Mouse (Mus musculus) myocyte (in vitro differentiated cells): Measurements from ENCODE around the gene Mapkapk2.

Experiments used
- E2F4 ChIP-seq: IDR thresholded peaks from one replicate; pipeline ENCODE4 v1.6.1; 2011; ENCODE audit warnings: mild to moderate bottlenecking, control low read depth, moderate library complexity; ENCODE audit not compliant: insufficient read depth
- MAX ChIP-seq: IDR thresholded peaks from one replicate; pipeline ENCODE4 v1.6.1; 2011; ENCODE audit warnings: low read depth, mild to moderate bottlenecking, control low read depth
- MYOD1 ChIP-seq, 3 experiments: IDR thresholded peaks; one replicate each; pipeline ENCODE4 v1.6.1; 2011; ENCODE audit warnings: control low read depth in 2 of 3, low read depth in 2 of 3, mild to moderate bottlenecking in 2 of 3, moderate library complexity in 1 of 3; ENCODE audit not compliant: insufficient read length in 2 of 3, control insufficient read depth in 1 of 3
- POLR2A ChIP-seq: IDR thresholded peaks from one replicate; pipeline ENCODE4 v1.6.1; 2011; ENCODE audit warnings: low read depth, mild to moderate bottlenecking, control low read depth, moderate library complexity; ENCODE audit not compliant: insufficient read length
- POLR2AphosphoS2 ChIP-seq: IDR thresholded peaks from one replicate; pipeline ENCODE4 v1.6.1; 2011; ENCODE audit warnings: low read depth, control low read depth; ENCODE audit not compliant: insufficient read length
- SRF ChIP-seq: IDR thresholded peaks from one replicate; pipeline ENCODE4 v1.6.1; 2011; ENCODE audit warnings: low read depth; ENCODE audit not compliant: control insufficient read depth, insufficient read length
- TCF12 ChIP-seq: IDR thresholded peaks from one replicate; pipeline ENCODE4 v1.6.1; 2011; ENCODE audit warnings: mild to moderate bottlenecking, control low read depth; ENCODE audit not compliant: poor library complexity, insufficient read depth, severe bottlenecking
- USF1 ChIP-seq: IDR thresholded peaks from one replicate; pipeline ENCODE4 v1.6.1; 2011; ENCODE audit warnings: low read depth, mild to moderate bottlenecking, control low read depth, moderate library complexity

- TF ChIP-seq E2F4 (no peak), POLR2A (no peak), MAX (no peak), TCF12 (no peak), USF1 (no peak), SRF (no peak), MYOD1 (IDR thresholded peaks at IDR 0.05; ENCODE audit: control insufficient read depth in 1 of 3, insufficient read length in 2 of 3, low read depth in 2 of 3) (no peak), POLR2AphosphoS2 (no peak)
Observed at GRCm38 (mm10) chr1:131050011-131050410, 47.6 kb downstream of the Mapkapk2 start.
